Mouse (Mus musculus) lung, postnatal 0 days (tissue): Measurements from ENCODE around the gene Ect2l. TPM values are rescaled to one million over a fixed set of nuclear protein-coding genes. Genes with fewer than 3 reads are reported as not detected.

ENCODE experiments used
- ATAC-seq: fragments of 200-750 bp; cut with Nextera tagmentation; 2 replicates; pipeline ENCODE4 v1.8.0; 2017; ENCODE audit warnings: moderate library complexity
- DNase-seq: peaks from one replicate; pipeline ENCODE4 v3.0.0-alpha.2; 2016; ENCODE audit warnings: low spot score
- H3K27ac ChIP-seq: fragments of 300-500 bp; sonication (generic); 2 replicates; pipeline ENCODE4 v1.5.1; 2014; ENCODE audit warnings: antibody characterized with exemption, mild to moderate bottlenecking, low read length, mixed read lengths
- H3K27me3 ChIP-seq: fragments of 300-500 bp; sonication (generic); replicated peaks from 2 replicates; pipeline ENCODE4 v1.6.1; 2014; ENCODE audit warnings: low read length, mixed read lengths; ENCODE audit not compliant: insufficient read depth
- H3K36me3 ChIP-seq: fragments of 300-500 bp; sonication (generic); 2 replicates; pipeline ENCODE4 v1.6.1; 2014; ENCODE audit warnings: low read length, mixed read lengths; ENCODE audit not compliant: insufficient read depth
- H3K4me1 ChIP-seq: fragments of 300-500 bp; sonication (generic); 2 replicates; pipeline ENCODE4 v1.6.1; 2014; ENCODE audit warnings: antibody characterized with exemption, low read depth, low read length, mixed read lengths; ENCODE audit not compliant: insufficient read depth
- H3K4me2 ChIP-seq: fragments of 300-500 bp; sonication (generic); replicated peaks from 2 replicates; pipeline ENCODE4 v1.6.1; 2014; ENCODE audit warnings: low read depth, mild to moderate bottlenecking, low read length, moderate library complexity, mixed read lengths
- H3K4me3 ChIP-seq: fragments of 300-500 bp; sonication (generic); 2 replicates; pipeline ENCODE4 v1.5.1; 2014; ENCODE audit warnings: low read depth, low read length
- H3K9ac ChIP-seq: fragments of 300-500 bp; sonication (generic); replicated peaks from 2 replicates; pipeline ENCODE4 v1.6.1; 2014; ENCODE audit warnings: low read depth, mild to moderate bottlenecking
- H3K9me3 ChIP-seq: fragments of 300-500 bp; sonication (generic); 2 replicates; pipeline ENCODE4 v1.6.1; 2016; ENCODE audit warnings: low read length, mixed read lengths
- CTCF ChIP-seq: IDR thresholded peaks from 2 replicates; pipeline ENCODE4 v1.5.1; 2016; ENCODE audit warnings: antibody characterized with exemption, mild to moderate bottlenecking
- EP300 ChIP-seq: IDR thresholded peaks from 2 replicates; pipeline ENCODE4 v1.6.1; 2016; ENCODE audit warnings: antibody characterized with exemption, mild to moderate bottlenecking, control low read depth
- WGBS: fragments of 180-500 bp; shearing (Covaris S2); extraction: QIAGEN DNeasy Blood & Tissue Kit; methylation state at CpG from one replicate; pipeline ENCODE4 v1.1.7; 2014; 5-methylcytosine and 5-hydroxymethylcytosine counted together
- polyA plus RNA-seq: library from polyadenylated mRNA; unstranded; fragments of >200 nt; fragmentation: Nextera tagmentation; extraction: Ambion mirVana; gene quantifications from 2 replicates; pipeline ENCODE4 v1.2.1, GENCODE M21; 2015

Gene Ect2l
- polyA plus RNA-seq, 1 experiment from 2014 or later: 3.2 TPM

DNA sequence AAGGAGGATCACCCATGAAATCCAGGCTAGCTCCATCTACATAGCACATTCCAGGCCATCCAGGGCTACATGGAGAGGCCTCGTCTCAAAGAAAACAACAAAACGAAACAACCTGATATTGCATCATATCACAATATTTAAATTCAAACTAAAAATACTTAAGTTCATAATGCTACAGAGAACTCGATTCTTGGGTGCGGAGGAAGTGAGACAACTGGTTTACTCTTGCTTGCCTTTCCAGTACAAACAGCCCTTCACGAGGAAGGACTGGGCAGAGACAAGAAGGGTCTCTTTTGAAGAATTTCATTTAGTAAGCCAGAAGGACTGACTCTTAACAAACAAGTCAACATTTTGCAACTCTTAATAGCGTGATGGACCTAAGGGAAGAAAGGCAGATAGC, 22.1 kb downstream of the Ect2l start:
- Histone ChIP-seq H3K4me2 (no peak overlapping the region), H3K27me3 (no peaks in the 10 kb centered on the region), H3K4me1 (0 out of 2 replicates have a peak, but pooled peaks cover 5% of the 10 kb centered on the region), H3K4me3 (no peak overlapping the region), H3K36me3 (no peaks in the 10 kb centered on the region), H3K9me3 (no peaks in the 10 kb centered on the region), H3K27ac (no peak overlapping the region), H3K9ac (no peak overlapping the region)
- TF ChIP-seq EP300: no peak
- no peak for TF ChIP-seq CTCF
- ATAC-seq (no peak), DNase-seq (no peak)
- WGBS: 60% methylated on average over 6 of the region's 6 CpGs

DNA sequence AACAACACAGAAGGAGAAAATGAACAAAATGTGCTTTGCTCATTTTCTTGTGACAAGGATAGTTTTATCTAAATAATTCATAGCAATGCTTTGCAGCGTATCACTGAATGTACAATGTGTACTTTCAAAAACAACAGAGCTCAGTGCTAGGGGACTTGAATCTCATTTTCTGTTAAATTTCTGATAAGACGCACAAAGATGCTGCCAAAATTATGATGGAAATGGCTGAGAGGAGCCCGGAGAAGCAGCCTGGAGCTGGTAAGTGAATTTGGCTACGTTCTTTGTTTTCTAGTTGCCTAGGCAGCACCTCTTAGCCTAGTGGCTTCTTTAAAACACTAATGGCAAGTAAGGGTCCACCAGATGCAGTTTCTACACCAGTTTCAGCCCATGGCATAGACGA, 28.4 kb downstream of the Ect2l start:
- H3K27me3 ChIP-seq: no peaks in the 10 kb centered on the region
- no peaks in the 10 kb centered on the region for H3K4me1 ChIP-seq
- no peak overlapping the region for H3K4me3 ChIP-seq
- H3K27ac ChIP-seq: no peak overlapping the region
- H3K9me3 ChIP-seq: no peaks in the 10 kb centered on the region
- DNase-seq (no peak), ATAC-seq (no peak)
- no peak overlapping the region for H3K9ac ChIP-seq
- 74% methylated on average over 5 of the region's 5 CpGs for WGBS
- H3K36me3 ChIP-seq: no peaks in the 10 kb centered on the region
- no peak for TF ChIP-seq CTCF
- TF ChIP-seq EP300: no peak
- H3K4me2 ChIP-seq: no peak overlapping the region

DNA sequence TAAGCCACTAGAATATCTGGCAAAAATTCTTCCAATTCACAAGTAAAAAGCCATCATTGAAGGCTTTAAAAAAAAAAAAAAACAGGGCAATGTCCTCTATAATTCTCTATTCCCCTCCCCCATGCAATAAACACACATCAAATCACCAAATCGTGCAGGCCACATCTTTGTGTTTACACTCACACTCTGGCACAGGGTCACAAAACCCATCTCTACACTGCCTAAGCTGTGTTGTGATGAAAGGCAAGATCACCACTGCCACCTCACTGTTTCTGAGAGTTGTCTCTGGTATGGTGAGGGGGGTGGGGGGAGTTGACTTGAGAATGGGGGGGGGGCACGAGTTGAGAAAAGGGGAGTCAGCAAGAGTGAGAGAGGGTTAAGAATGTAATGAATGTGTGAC, 33.4 kb downstream of the Ect2l start:
- Histone ChIP-seq H3K4me3 (no peak overlapping the region), H3K36me3 (no peaks in the 10 kb centered on the region), H3K27ac (no peak overlapping the region), H3K9ac (no peak overlapping the region), H3K9me3 (no peaks in the 10 kb centered on the region), H3K4me2 (no peak overlapping the region), H3K4me1 (no peaks in the 10 kb centered on the region), H3K27me3 (no peaks in the 10 kb centered on the region)
- DNase-seq (no peak), ATAC-seq (no peak)
- TF ChIP-seq CTCF (no peak), EP300 (no peak)
- 26% methylated on average over 2 of the region's 2 CpGs for WGBS

DNA sequence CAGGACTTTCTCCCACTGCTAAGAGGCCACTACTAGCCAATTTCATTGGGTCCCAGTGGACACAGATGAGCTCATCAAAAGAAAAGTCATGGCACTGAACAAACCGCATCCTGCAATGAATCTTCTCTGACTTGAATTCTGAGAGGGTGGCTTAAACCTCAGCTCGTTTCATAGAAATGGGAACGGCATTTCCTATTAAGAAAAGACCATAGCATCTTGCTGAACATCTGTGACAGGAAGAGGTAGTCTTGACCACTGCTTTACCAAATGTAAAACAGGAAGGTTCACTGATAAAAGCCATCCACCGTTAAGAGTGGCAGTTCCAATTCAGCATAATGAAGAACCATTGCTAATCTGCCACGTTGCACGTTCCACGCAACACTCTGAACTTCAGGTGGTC, 34.0 kb downstream of the Ect2l start:
- Histone ChIP-seq H3K4me1 (no peaks in the 10 kb centered on the region), H3K27me3 (no peaks in the 10 kb centered on the region), H3K27ac (no peak overlapping the region), H3K9me3 (no peaks in the 10 kb centered on the region), H3K4me2 (no peak overlapping the region), H3K4me3 (no peak overlapping the region), H3K36me3 (no peaks in the 10 kb centered on the region), H3K9ac (no peak overlapping the region)
- 83% methylated on average over 7 of the region's 7 CpGs for WGBS
- DNase-seq: no peak
- no peak for ATAC-seq
- TF ChIP-seq EP300: no peak
- no peak for TF ChIP-seq CTCF

DNA sequence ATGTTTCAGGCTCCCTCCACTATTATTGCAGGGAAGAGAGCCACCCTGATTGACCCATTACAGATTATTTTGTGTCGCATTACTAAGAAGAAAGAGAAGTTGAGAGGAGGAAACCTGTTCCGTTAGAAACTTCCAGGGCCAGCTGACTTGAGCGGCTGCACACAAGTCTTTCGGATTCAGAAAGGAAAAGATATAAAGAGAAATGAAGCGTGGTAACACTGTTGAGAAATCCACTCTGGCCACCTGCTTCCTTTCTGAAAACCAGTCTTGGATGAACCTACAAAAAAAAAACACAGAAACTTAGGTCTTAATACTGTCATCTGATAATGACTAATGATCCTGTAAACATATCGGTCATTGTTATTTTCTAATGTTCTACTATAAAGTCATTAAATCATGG, 35.6 kb downstream of the Ect2l start:
- no peak overlapping the region for H3K9ac ChIP-seq
- WGBS: 74% methylated on average over 6 of the region's 6 CpGs

DNA sequence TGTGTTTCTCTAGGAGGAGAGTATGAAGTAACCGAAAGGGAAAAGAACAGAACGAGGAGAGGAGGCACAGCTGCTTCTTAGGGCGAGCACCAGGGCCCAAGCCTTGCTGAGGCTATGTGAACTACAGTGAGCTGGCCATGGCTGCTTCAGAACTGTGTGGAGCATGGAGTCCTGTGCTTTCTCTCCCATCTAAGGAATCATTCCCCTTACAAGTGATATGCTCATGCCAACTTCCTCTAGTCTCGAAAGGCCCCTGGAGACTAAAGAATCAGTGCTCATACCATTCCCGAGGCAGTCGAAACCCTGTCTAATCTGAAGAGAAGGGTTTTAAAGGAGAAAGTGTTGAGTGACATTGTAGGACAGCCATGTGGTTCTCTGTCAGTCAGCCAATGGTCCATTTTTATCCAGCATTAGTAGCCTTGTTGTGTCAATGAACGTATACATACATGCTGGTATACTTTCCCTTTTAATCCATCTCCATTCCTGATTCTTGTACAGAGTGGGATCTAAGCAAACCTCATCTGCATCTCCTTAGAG, 48.2 kb downstream of the Ect2l start:
- H3K9ac ChIP-seq: no peak overlapping the region
- DNase-seq (no peak), ATAC-seq (no peak)
- no peaks in the 10 kb centered on the region for H3K36me3 ChIP-seq
- H3K9me3 ChIP-seq: no peaks in the 10 kb centered on the region
- no peak overlapping the region for H3K4me2 ChIP-seq
- H3K27ac ChIP-seq: no peak overlapping the region
- 70% methylated on average over 7 of the region's 7 CpGs for WGBS
- no peaks in the 10 kb centered on the region for H3K27me3 ChIP-seq
- TF ChIP-seq CTCF: no peak
- TF ChIP-seq EP300: no peak
- no peaks in the 10 kb centered on the region for H3K4me1 ChIP-seq
- no peak overlapping the region for H3K4me3 ChIP-seq

More for the DNA sequence above, 35.6 kb downstream of the Ect2l start:
- no peak overlapping the region for H3K4me2 ChIP-seq
- H3K36me3 ChIP-seq: no peaks in the 10 kb centered on the region
- H3K9me3 ChIP-seq: no peaks in the 10 kb centered on the region
- H3K27me3 ChIP-seq: no peaks in the 10 kb centered on the region
- ATAC-seq (no peak), DNase-seq (no peak)
- no peak for TF ChIP-seq CTCF
- no peak for TF ChIP-seq EP300
- no peaks in the 10 kb centered on the region for H3K4me1 ChIP-seq
- H3K4me3 ChIP-seq: no peak overlapping the region
- H3K27ac ChIP-seq: no peak overlapping the region

DNA sequence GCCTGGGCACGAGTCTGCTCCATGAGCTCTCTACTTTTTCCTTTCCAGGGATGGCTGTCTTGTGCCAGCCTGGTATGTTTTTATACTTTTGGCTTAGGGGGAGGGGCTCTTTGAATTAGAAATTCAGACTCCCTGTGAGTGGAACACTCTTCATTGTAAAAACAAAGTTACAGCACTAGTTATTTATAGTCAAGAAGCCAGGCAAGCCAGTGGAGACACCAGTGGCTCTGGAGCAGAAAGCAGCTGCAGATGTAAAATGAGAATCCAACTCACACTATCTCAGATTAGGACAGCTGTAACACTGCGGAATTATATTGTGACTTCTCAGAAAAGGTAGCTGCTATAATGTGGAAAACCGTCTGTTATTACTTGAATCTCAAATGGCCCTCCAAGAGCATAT, 63.5 kb downstream of the Ect2l start:
- ATAC-seq (no peak), DNase-seq (no peak)
- no peaks in the 10 kb centered on the region for H3K4me1 ChIP-seq
- H3K9me3 ChIP-seq: no peaks in the 10 kb centered on the region
- 79% methylated on average over 3 of the region's 3 CpGs for WGBS
- H3K36me3 ChIP-seq: no peaks in the 10 kb centered on the region
- no peak overlapping the region for H3K9ac ChIP-seq
- no peak for TF ChIP-seq CTCF
- no peak for TF ChIP-seq EP300
- H3K4me2 ChIP-seq: no peak overlapping the region
- no peaks in the 10 kb centered on the region for H3K27me3 ChIP-seq
- no peak overlapping the region for H3K4me3 ChIP-seq
- no peak overlapping the region for H3K27ac ChIP-seq
